In genomic region chr6:145638248-145638647, GRCm38 (mm10) we compare ENCODE assay signal across 12 mouse cellular contexts. TPM values are rescaled to one million over a fixed set of nuclear protein-coding genes. Genes with fewer than 3 reads are reported as not detected.
DNase-seq lines count a peak whose midpoint lies in the region; ATAC-seq lines count a peak whose summit lies in the region.
"Had no signal": no experiment of that assay in that cellular context is flagged by ENCODE, and none has a peak within 500 bp of the region (broad histone marks: within the 10 kb centered on the region; RNA-seq: fewer than 3 reads in every experiment).

No protein-coding gene starts in this region.

- 87% methylated on average over 6 of the region's 6 CpGs for WGBS in forebrain, embryonic 14.5 days
- 83% methylated on average over 6 of the region's 6 CpGs for WGBS in hindbrain, embryonic 10.5 days

- 0 out of 2 replicates have a peak, but pooled peaks cover 4% of the 10 kb centered on the region for H3K9me3 ChIP-seq in forebrain, embryonic 14.5 days (replicated peaks; ENCODE audit: control insufficient read depth, low read length)
- H3K9me3 ChIP-seq in hindbrain, embryonic 10.5 days, result 0 out of 2 replicates have a peak, but pooled peaks cover 10% of the 10 kb centered on the region

- no peaks in the 10 kb centered on the region for H3K4me1 ChIP-seq in forebrain, embryonic 14.5 days (ENCODE audit: control insufficient read depth, insufficient read depth, low read length)
- H3K4me1 ChIP-seq in hindbrain, embryonic 10.5 days (replicated peaks), result no peaks in the 10 kb centered on the region

- no peak overlapping the region for H3K4me3 ChIP-seq in forebrain, embryonic 14.5 days (ENCODE audit: low read depth, low read length)
- no peak overlapping the region for H3K4me3 ChIP-seq in hindbrain, embryonic 10.5 days

- H3K27ac ChIP-seq in forebrain, embryonic 14.5 days (ENCODE audit: low read depth, low read length), result no peak overlapping the region
- no peak overlapping the region for H3K27ac ChIP-seq in hindbrain, embryonic 10.5 days

- H3K36me3 ChIP-seq in forebrain, embryonic 14.5 days (ENCODE audit: control insufficient read depth, insufficient read depth, low read length), result no peaks in the 10 kb centered on the region
- no peaks in the 10 kb centered on the region for H3K36me3 ChIP-seq in hindbrain, embryonic 10.5 days

- no peak for ATAC-seq in forebrain, embryonic 14.5 days
- ATAC-seq: intestine, postnatal 0 days had no signal

- peak; percentile 19 for DNase-seq in ovary, postnatal 36 days (ENCODE audit: low spot score)
- no peak for DNase-seq in ovary, postnatal 10 days (ENCODE audit: low spot score)
- DNase-seq in heart, postnatal 4 days, result peak; percentile 60
- DNase-seq in kidney, postnatal 36 days, result peak; percentile 64 to 71
- no peak for DNase-seq in forebrain, embryonic 14.5 days (ENCODE audit: low spot score)
- no peak for DNase-seq in urinary bladder, postnatal 10 days (ENCODE audit: low spot score)
- DNase-seq in hindbrain, embryonic 10.5 days (ENCODE audit: low spot score), result no peak
- DNase-seq: thymus, postnatal 14 days had no signal

- H3K4me2 ChIP-seq in forebrain, embryonic 14.5 days (ENCODE audit: low read length), result no peak overlapping the region

- H3K9ac ChIP-seq in forebrain, embryonic 14.5 days (ENCODE audit: low read length), result no peak overlapping the region

- H3K27me3 ChIP-seq in forebrain, embryonic 14.5 days (replicated peaks; ENCODE audit: control insufficient read depth, insufficient read depth, low read length), result no peaks in the 10 kb centered on the region
- no peaks in the 10 kb centered on the region for H3K27me3 ChIP-seq in hindbrain, embryonic 10.5 days (ENCODE audit: insufficient read depth, poor library complexity, severe bottlenecking)

RNA-seq across cellular contexts. Expression of gene Tuba3b, which starts 22.7 kb away (rescaled TPM):
- under 1 TPM; 0.50 to 0.59 TPM for total RNA-seq in heart, postnatal 4 days (2021)
- polyA plus RNA-seq in forebrain, embryonic 14.5 days (2014; fragmentation: Nextera tagmentation; extraction: Ambion mirVana), result not detected in 2 replicates
- polyA plus RNA-seq in hindbrain, embryonic 10.5 days (2016; fragmentation: Nextera tagmentation; extraction: Ambion mirVana), result not detected in 2 replicates
- total RNA-seq: left cerebral cortex, postnatal 25 days had no signal
- polyA plus RNA-seq: frontal cortex, adult 2 months; intestine, postnatal 0 days; liver, embryonic 16.5 days had no signal

RNA-seq across cellular contexts. Expression of gene Lmntd1, which starts 24.1 kb away (rescaled TPM):
- 1 to 10 TPM; 2.8 to 3.1 TPM for total RNA-seq in heart, postnatal 4 days (2021)
- polyA plus RNA-seq in forebrain, embryonic 14.5 days (2014; fragmentation: Nextera tagmentation; extraction: Ambion mirVana), result 0.93 and 0.95 TPM in 2 replicates
- polyA plus RNA-seq in hindbrain, embryonic 10.5 days (2016; fragmentation: Nextera tagmentation; extraction: Ambion mirVana), result 0.06 and 0.31 TPM in 2 replicates
- polyA plus RNA-seq: liver, embryonic 16.5 days had no signal

Comparison
In these comparisons a context has a peak if more than half of its experiments do, and no peak if none do; other contexts are left out.
1. DNase-seq: peak in ovary, postnatal 36 days (single experiment), heart, postnatal 4 days (single experiment) and kidney, postnatal 36 days (2 of 2); none in ovary, postnatal 10 days (single experiment), forebrain, embryonic 14.5 days (single experiment), urinary bladder, postnatal 10 days (single experiment) and hindbrain, embryonic 10.5 days (single experiment).